Mouse (Mus musculus) heart, postnatal 0 days (tissue): ENCODE data around the gene Hsd17b2.

Experiments used
- CTCF ChIP-seq: IDR thresholded peaks from 2 replicates; pipeline ENCODE4 v1.5.1; 2016; ENCODE audit warnings: antibody characterized with exemption, control low read depth, low read depth
- EP300 ChIP-seq: IDR thresholded peaks from 2 replicates; pipeline ENCODE4 v1.6.1; 2016; ENCODE audit warnings: antibody characterized with exemption, low read depth

DNA sequence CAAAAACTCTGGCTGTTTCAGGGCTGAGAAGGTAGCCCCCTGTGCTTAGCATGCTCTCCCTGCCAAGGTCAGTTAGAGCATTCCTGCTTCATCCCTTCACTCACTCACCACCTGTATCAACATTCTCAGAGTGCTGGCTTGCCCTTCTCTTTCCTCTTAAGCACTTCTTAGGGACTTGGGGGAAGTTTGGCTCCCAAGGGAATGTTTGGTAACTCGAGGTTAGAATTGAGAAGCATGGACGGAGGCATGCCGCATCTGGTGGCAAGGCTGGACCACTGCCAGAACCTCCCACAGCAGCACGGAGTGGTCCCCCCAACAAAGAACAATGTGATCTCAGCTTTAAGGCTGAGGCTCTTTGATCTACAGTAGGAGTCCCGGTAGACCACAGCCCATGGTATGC, 10.5 kb downstream of the Hsd17b2 start:
- TF ChIP-seq CTCF (no peak), EP300 (no peak)
